Mouse (Mus musculus) stomach, embryonic 16.5 days (tissue): Measurements from ENCODE around the gene Flt3l. TPM values are rescaled to one million over a fixed set of nuclear protein-coding genes. Genes with fewer than 3 reads are reported as not detected.
"Not testable (repeated sequence)": the region's sequence is repeated elsewhere in the genome, so short reads cannot be mapped to it uniquely, and the experiment has no call there.

ENCODE experiments used
- ATAC-seq: fragments of 200-750 bp; cut with Nextera tagmentation; 2 replicates; pipeline ENCODE4 v1.8.0; 2017; ENCODE audit warnings: moderate number of reproducible peaks, moderate TSS enrichment; ENCODE audit not compliant: insufficient read depth, low FRiP score
- H3K27ac ChIP-seq: fragments of 300-500 bp; sonication (generic); 2 replicates; pipeline ENCODE4 v1.5.1; 2014; ENCODE audit warnings: low read length
- H3K27me3 ChIP-seq: fragments of 300-500 bp; sonication (generic); 2 replicates; pipeline ENCODE4 v1.6.1; 2014; ENCODE audit warnings: low read length, control low read depth, mixed read lengths; ENCODE audit not compliant: control insufficient read depth, insufficient read depth
- H3K36me3 ChIP-seq: fragments of 300-500 bp; sonication (generic); 2 replicates; pipeline ENCODE4 v1.6.1; 2014; ENCODE audit warnings: low read length; ENCODE audit not compliant: control insufficient read depth, insufficient read depth
- H3K4me1 ChIP-seq: fragments of 300-500 bp; sonication (generic); 2 replicates; pipeline ENCODE4 v1.6.1; 2014; ENCODE audit warnings: low read length, control low read depth, mixed read lengths; ENCODE audit not compliant: control insufficient read depth, insufficient read depth
- H3K4me2 ChIP-seq: fragments of 300-500 bp; sonication (generic); 2 replicates; pipeline ENCODE4 v1.6.1; 2014; ENCODE audit warnings: low read depth, low read length, mixed read lengths
- H3K4me3 ChIP-seq: fragments of 300-500 bp; sonication (generic); replicated peaks from 2 replicates; pipeline ENCODE4 v1.5.1; 2014; ENCODE audit warnings: mild to moderate bottlenecking, low read length
- H3K9ac ChIP-seq: fragments of 300-500 bp; sonication (generic); 2 replicates; pipeline ENCODE4 v1.6.1; 2014; ENCODE audit warnings: low read length
- H3K9me3 ChIP-seq: fragments of 300-500 bp; sonication (generic); replicated peaks from 2 replicates; pipeline ENCODE4 v1.6.1; 2016; ENCODE audit warnings: low read length, control low read depth; ENCODE audit not compliant: control insufficient read depth
- WGBS: fragments of 180-500 bp; shearing (Covaris S2); extraction: QIAGEN DNeasy Blood & Tissue Kit; methylation state at CpG from one replicate; pipeline ENCODE4 v1.1.7; 2014; 5-methylcytosine and 5-hydroxymethylcytosine counted together
- polyA plus RNA-seq: library from polyadenylated mRNA; unstranded; fragments of >200 nt; fragmentation: Nextera tagmentation; extraction: Ambion mirVana; gene quantifications from 2 replicates; pipeline ENCODE4 v1.2.1, GENCODE M21; 2015

Gene Flt3l
- polyA plus RNA-seq, 1 experiment from 2014 or later, result 2.8 TPM

GRCm38 (mm10) chr7:45160316-45160800, 24.1 kb upstream of the Flt3l start:
- Histone ChIP-seq H3K4me2 (no peak overlapping the region), H3K36me3 (no peaks in the 10 kb centered on the region), H3K27me3 (peaks cover 27% of the 10 kb centered on the region), H3K4me1 (peaks cover 3% of the 10 kb centered on the region), H3K27ac (no peak overlapping the region), H3K9me3 (no peaks in the 10 kb centered on the region), H3K9ac (no peak overlapping the region), H3K4me3 (no peak overlapping the region)
- ATAC-seq, result no peak
- 95% methylated on average over 6 of the region's 6 CpGs for WGBS

- WGBS, result 92% methylated on average over 6 of the region's 6 CpGs
- Histone ChIP-seq H3K4me3 (no peak overlapping the region), H3K27ac (no peak overlapping the region), H3K4me1 (peaks cover 9% of the 10 kb centered on the region), H3K9me3 (no peaks in the 10 kb centered on the region), H3K27me3 (peaks cover 14% of the 10 kb centered on the region), H3K36me3 (no peaks in the 10 kb centered on the region), H3K9ac (no peak overlapping the region), H3K4me2 (no peak overlapping the region)
- no peak for ATAC-seq
These were observed 22.8 kb upstream of the Flt3l start for GRCm38 (mm10) chr7:45158991-45159390.

- Histone ChIP-seq H3K27ac (no peak overlapping the region), H3K9ac (no peak overlapping the region), H3K9me3 (no peaks in the 10 kb centered on the region), H3K4me1 (peaks cover 15% of the 10 kb centered on the region), H3K4me2 (no peak overlapping the region), H3K36me3 (no peaks in the 10 kb centered on the region), H3K4me3 (no peak overlapping the region), H3K27me3 (peaks cover under 1% of the 10 kb centered on the region; the same call in 1 of the 2 replicates)
- ATAC-seq, result no peak
- 81% methylated on average over 14 of the region's 14 CpGs for WGBS
These were observed 21.2 kb upstream of the Flt3l start for GRCm38 (mm10) chr7:45157459-45157858.

- H3K4me1 ChIP-seq, result peaks cover 18% of the 10 kb centered on the region
- H3K9ac ChIP-seq, result peak overlapping the region; percentile 5; the same call in 1 of the 2 replicates
- no peaks in the 10 kb centered on the region for H3K9me3 ChIP-seq
- no peak overlapping the region for H3K27ac ChIP-seq
- no peak overlapping the region for H3K4me2 ChIP-seq
- ATAC-seq, result no peak
- H3K4me3 ChIP-seq, result no peak overlapping the region
- 92% methylated on average over 15 of the region's 15 CpGs for WGBS
- H3K36me3 ChIP-seq, result no peaks in the 10 kb centered on the region
- no peaks in the 10 kb centered on the region for H3K27me3 ChIP-seq
These were observed 20.0 kb upstream of the Flt3l start for GRCm38 (mm10) chr7:45156206-45156605.

- Histone ChIP-seq H3K4me3 (no peak overlapping the region), H3K4me2 (no peak overlapping the region), H3K4me1 (peaks cover 23% of the 10 kb centered on the region), H3K27me3 (no peaks in the 10 kb centered on the region), H3K9me3 (no peaks in the 10 kb centered on the region), H3K36me3 (no peaks in the 10 kb centered on the region), H3K27ac (peak overlapping the region; percentile 55), H3K9ac (no peak overlapping the region)
- 80% methylated on average over 9 of the region's 9 CpGs for WGBS
- no peak for ATAC-seq
These were observed 19.4 kb upstream of the Flt3l start for GRCm38 (mm10) chr7:45155590-45155989.

GRCm38 (mm10) chr7:45154993-45155514, 18.8 kb upstream of the Flt3l start:
- Histone ChIP-seq H3K27ac (peak overlapping the region; percentile 55), H3K9me3 (no peaks in the 10 kb centered on the region), H3K4me3 (peak overlapping the region; percentile 80), H3K4me2 (peak overlapping the region; percentile 60), H3K9ac (peak overlapping the region; percentile 92; the same call in 1 of the 2 replicates), H3K36me3 (no peaks in the 10 kb centered on the region), H3K4me1 (peaks cover 28% of the 10 kb centered on the region), H3K27me3 (no peaks in the 10 kb centered on the region)
- peak; percentile 1; the same call in 1 of the 2 replicates for ATAC-seq
- WGBS, result 73% methylated on average over 12 of the region's 12 CpGs

GRCm38 (mm10) chr7:45154096-45154992, 18.1 kb upstream of the Flt3l start, which contains the start of the genes Pih1d1 and Aldh16a1:
Gene Pih1d1 (plus strand): TSS chr7:45154303.
Gene Aldh16a1 (minus strand): TSS chr7:45154584.
- Histone ChIP-seq H3K4me2 (peak within 1 kb of the TSS; percentile 88), H3K9ac (peak within 1 kb of the TSS; percentile 92), H3K4me3 (peak within 1 kb of the TSS; percentile 80), H3K27ac (peak within 1 kb of the TSS; percentile 97), H3K36me3 (no peaks in the 10 kb centered on the region), H3K9me3 (no peaks in the 10 kb centered on the region), H3K27me3 (no peaks in the 10 kb centered on the region), H3K4me1 (peaks cover 33% of the 10 kb centered on the region)
- WGBS, result 2% methylated on average over 66 of the region's 69 CpGs
- peak; percentile 95 for ATAC-seq

- H3K4me3 ChIP-seq, result peak overlapping the region; percentile 80
- ATAC-seq, result no peak
- H3K27ac ChIP-seq, result peak overlapping the region; percentile 97
- peaks cover 34% of the 10 kb centered on the region for H3K4me1 ChIP-seq
- H3K27me3 ChIP-seq, result no peaks in the 10 kb centered on the region
- 2% methylated on average over 5 of the region's 5 CpGs for WGBS
- H3K9me3 ChIP-seq, result no peaks in the 10 kb centered on the region
- peak overlapping the region; percentile 88 for H3K4me2 ChIP-seq
- H3K36me3 ChIP-seq, result no peaks in the 10 kb centered on the region
- peak overlapping the region; percentile 92 for H3K9ac ChIP-seq
These were observed 17.4 kb upstream of the Flt3l start for GRCm38 (mm10) chr7:45153586-45153985.

GRCm38 (mm10) chr7:45153052-45153451, 16.8 kb upstream of the Flt3l start:
- H3K4me1 ChIP-seq, result peaks cover 34% of the 10 kb centered on the region
- H3K9me3 ChIP-seq, ATAC-seq, H3K27ac ChIP-seq, H3K36me3 ChIP-seq, H3K4me3 ChIP-seq, H3K27me3 ChIP-seq: not testable (repeated sequence)
- peak overlapping the region; percentile 88 for H3K4me2 ChIP-seq
- 0 out of 2 replicates have a peak overlapping the region, but pooled peaks have one; percentile 92 for H3K9ac ChIP-seq
- WGBS, result 83% methylated on average over 2 of the region's 2 CpGs
